Mouse (Mus musculus) limb, embryonic 11.5 days (tissue): ENCODE measurements around the gene Plek. TPM values are rescaled to one million over a fixed set of nuclear protein-coding genes. Genes with fewer than 3 reads are reported as not detected.
A peak's percentile ranks its signal among the peaks of the same experiment; 100 is the strongest.

ENCODE experiments used
- ATAC-seq: fragments of 200-750 bp; cut with Nextera tagmentation; 2 replicates; pipeline ENCODE4 v1.8.0; 2017; ENCODE audit warnings: low read depth; ENCODE audit not compliant: insufficient number of reproducible peaks, low FRiP score, low TSS enrichment
- DNase-seq: peaks from one replicate; pipeline ENCODE4 v3.0.0-alpha.2; 2015; ENCODE audit warnings: low spot score
- H3K27ac ChIP-seq: fragments of 300-500 bp; sonication (generic); replicated peaks from 2 replicates; pipeline ENCODE4 v1.5.1; 2014; ENCODE audit warnings: low read depth, mild to moderate bottlenecking, low read length
- H3K27me3 ChIP-seq: fragments of 300-500 bp; sonication (generic); 2 replicates; pipeline ENCODE4 v1.6.1; 2014; ENCODE audit warnings: mild to moderate bottlenecking, low read length, mixed read lengths; ENCODE audit not compliant: control insufficient read depth, insufficient read depth
- H3K36me3 ChIP-seq: fragments of 300-500 bp; sonication (generic); 2 replicates; pipeline ENCODE4 v1.6.1; 2014; ENCODE audit warnings: mild to moderate bottlenecking, low read length, moderate library complexity, mixed read lengths; ENCODE audit not compliant: control insufficient read depth, insufficient read depth
- H3K4me1 ChIP-seq: fragments of 300-500 bp; sonication (generic); 2 replicates; pipeline ENCODE4 v1.6.1; 2014; ENCODE audit warnings: low read length, mixed read lengths; ENCODE audit not compliant: control insufficient read depth, insufficient read depth
- H3K4me2 ChIP-seq: fragments of 300-500 bp; sonication (generic); 2 replicates; pipeline ENCODE4 v1.6.1; 2014; ENCODE audit warnings: low read depth, mild to moderate bottlenecking, moderate library complexity; ENCODE audit not compliant: severe bottlenecking
- H3K4me3 ChIP-seq: fragments of 300-500 bp; sonication (generic); 2 replicates; pipeline ENCODE4 v1.5.1; 2014; ENCODE audit warnings: low read depth, low read length
- H3K9ac ChIP-seq: fragments of 300-500 bp; sonication (generic); 2 replicates; pipeline ENCODE4 v1.6.1; 2014; ENCODE audit warnings: mild to moderate bottlenecking, low read length
- H3K9me3 ChIP-seq: fragments of 300-500 bp; sonication (generic); 2 replicates; pipeline ENCODE4 v1.6.1; 2016; ENCODE audit warnings: low read length; ENCODE audit not compliant: control insufficient read depth
- WGBS: fragments of 180-500 bp; shearing (Covaris S2); extraction: QIAGEN DNeasy Blood & Tissue Kit; methylation state at CpG from one replicate; pipeline ENCODE4 v1.1.7; 2014; 5-methylcytosine and 5-hydroxymethylcytosine counted together
- polyA plus RNA-seq: library from polyadenylated mRNA; unstranded; fragments of >200 nt; fragmentation: Nextera tagmentation; extraction: Ambion mirVana; gene quantifications from 2 replicates; pipeline ENCODE4 v1.2.1, GENCODE M21; 2014

Gene Plek
- polyA plus RNA-seq, 1 experiment from 2014 or later, result 3.4 TPM

GRCm38 (mm10) chr11:17052476-17053049 lies 382 bp upstream of the Plek start:
- no peak for DNase-seq
- H3K4me2 ChIP-seq, result peak overlapping the region; percentile 90
- H3K9me3 ChIP-seq, result no peaks in the 10 kb centered on the region
- ATAC-seq, result no peak
- 15% methylated on average over 6 of the region's 6 CpGs for WGBS
- no peaks in the 10 kb centered on the region for H3K36me3 ChIP-seq
- no peaks in the 10 kb centered on the region for H3K27me3 ChIP-seq
- H3K4me3 ChIP-seq, result peak overlapping the region; percentile 44
- no peak overlapping the region for H3K27ac ChIP-seq
- H3K9ac ChIP-seq, result no peak overlapping the region; the same call in 1 of the 2 replicates
- no peaks in the 10 kb centered on the region for H3K4me1 ChIP-seq

GRCm38 (mm10) chr11:17045806-17046205 lies 6.4 kb downstream of the Plek start:
- no peak for DNase-seq
- no peak for ATAC-seq
- H3K36me3 ChIP-seq, result no peaks in the 10 kb centered on the region
- H3K4me3 ChIP-seq, result no peak overlapping the region
- H3K27ac ChIP-seq, result no peak overlapping the region
- no peak overlapping the region for H3K4me2 ChIP-seq
- no peaks in the 10 kb centered on the region for H3K27me3 ChIP-seq
- no peaks in the 10 kb centered on the region for H3K4me1 ChIP-seq
- WGBS, result 89% methylated on average over 2 of the region's 2 CpGs
- H3K9ac ChIP-seq, result no peak overlapping the region
- H3K9me3 ChIP-seq, result no peaks in the 10 kb centered on the region

GRCm38 (mm10) chr11:17023984-17024383 lies 28.2 kb downstream of the Plek start:
- no peaks in the 10 kb centered on the region for H3K36me3 ChIP-seq
- H3K27me3 ChIP-seq, result no peaks in the 10 kb centered on the region
- H3K4me1 ChIP-seq, result no peaks in the 10 kb centered on the region
- ATAC-seq, result no peak
- no peak overlapping the region for H3K4me3 ChIP-seq
- WGBS, result 87% methylated on average over 3 of the region's 3 CpGs
- H3K4me2 ChIP-seq, result no peak overlapping the region
- no peak overlapping the region for H3K27ac ChIP-seq
- no peak for DNase-seq
- 0 out of 2 replicates have a peak, but pooled peaks cover 3% of the 10 kb centered on the region for H3K9me3 ChIP-seq
- no peak overlapping the region for H3K9ac ChIP-seq

GRCm38 (mm10) chr11:17023206-17023605 lies 29.0 kb downstream of the Plek start:
- no peak overlapping the region for H3K27ac ChIP-seq
- no peak overlapping the region for H3K4me2 ChIP-seq
- no peak for ATAC-seq

GRCm38 (mm10) chr11:17019328-17019727 lies 32.9 kb downstream of the Plek start:
- ATAC-seq, result no peak
- H3K27me3 ChIP-seq, result no peaks in the 10 kb centered on the region
- H3K9ac ChIP-seq, result no peak overlapping the region
- no peak overlapping the region for H3K27ac ChIP-seq
- WGBS, result 84% methylated on average over 7 of the region's 7 CpGs
- 0 out of 2 replicates have a peak, but pooled peaks cover 3% of the 10 kb centered on the region for H3K9me3 ChIP-seq
- H3K4me2 ChIP-seq, result no peak overlapping the region
- no peak overlapping the region for H3K4me3 ChIP-seq
- no peak for DNase-seq
- no peaks in the 10 kb centered on the region for H3K4me1 ChIP-seq
- H3K36me3 ChIP-seq, result no peaks in the 10 kb centered on the region

More at GRCm38 (mm10) chr11:17023206-17023605, 29.0 kb downstream of the Plek start:
- 0 out of 2 replicates have a peak, but pooled peaks cover 3% of the 10 kb centered on the region for H3K9me3 ChIP-seq
- no peaks in the 10 kb centered on the region for H3K4me1 ChIP-seq
- no peaks in the 10 kb centered on the region for H3K27me3 ChIP-seq
- no peak for DNase-seq
- H3K4me3 ChIP-seq, result no peak overlapping the region
- 77% methylated on average over 6 of the region's 6 CpGs for WGBS
- H3K36me3 ChIP-seq, result no peaks in the 10 kb centered on the region
- no peak overlapping the region for H3K9ac ChIP-seq

GRCm38 (mm10) chr11:17012948-17013347 lies 39.2 kb downstream of the Plek start:
- Histone ChIP-seq H3K9me3 (no peaks in the 10 kb centered on the region), H3K4me2 (no peak overlapping the region), H3K27ac (no peak overlapping the region), H3K36me3 (no peaks in the 10 kb centered on the region), H3K4me1 (no peaks in the 10 kb centered on the region), H3K27me3 (no peaks in the 10 kb centered on the region), H3K4me3 (no peak overlapping the region), H3K9ac (no peak overlapping the region)
- DNase-seq, result no peak
- no peak for ATAC-seq

- no peaks in the 10 kb centered on the region for H3K9me3 ChIP-seq
- H3K4me1 ChIP-seq, result no peaks in the 10 kb centered on the region
- no peaks in the 10 kb centered on the region for H3K36me3 ChIP-seq
- H3K27ac ChIP-seq, result no peak overlapping the region
- H3K9ac ChIP-seq, result no peak overlapping the region
- H3K27me3 ChIP-seq, result no peaks in the 10 kb centered on the region
- no peak overlapping the region for H3K4me3 ChIP-seq
- 77% methylated on average over 7 of the region's 7 CpGs for WGBS
- H3K4me2 ChIP-seq, result no peak overlapping the region
- no peak for ATAC-seq
- DNase-seq, result no peak
These were observed 43.7 kb downstream of the Plek start for GRCm38 (mm10) chr11:17008498-17008941.

GRCm38 (mm10) chr11:17007517-17008173 lies 44.5 kb downstream of the Plek start:
- Histone ChIP-seq H3K4me1 (no peaks in the 10 kb centered on the region), H3K4me3 (no peak overlapping the region), H3K9ac (no peak overlapping the region), H3K36me3 (no peaks in the 10 kb centered on the region), H3K4me2 (no peak overlapping the region), H3K9me3 (no peaks in the 10 kb centered on the region), H3K27ac (no peak overlapping the region), H3K27me3 (no peaks in the 10 kb centered on the region)
- ATAC-seq (no peak), DNase-seq (no peak)
- WGBS, result 87% methylated on average over 5 of the region's 5 CpGs
